Mouse (Mus musculus) frontal cortex, postnatal 36 days (tissue): ENCODE data around the gene Sec22c.

ENCODE experiments used
- DNase-seq, 2 experiments: peaks; one replicate each; pipeline ENCODE4 v3.0.0; 2022; ENCODE audit warnings: low spot score in 2 of 2

Sec22c gene

DNA sequence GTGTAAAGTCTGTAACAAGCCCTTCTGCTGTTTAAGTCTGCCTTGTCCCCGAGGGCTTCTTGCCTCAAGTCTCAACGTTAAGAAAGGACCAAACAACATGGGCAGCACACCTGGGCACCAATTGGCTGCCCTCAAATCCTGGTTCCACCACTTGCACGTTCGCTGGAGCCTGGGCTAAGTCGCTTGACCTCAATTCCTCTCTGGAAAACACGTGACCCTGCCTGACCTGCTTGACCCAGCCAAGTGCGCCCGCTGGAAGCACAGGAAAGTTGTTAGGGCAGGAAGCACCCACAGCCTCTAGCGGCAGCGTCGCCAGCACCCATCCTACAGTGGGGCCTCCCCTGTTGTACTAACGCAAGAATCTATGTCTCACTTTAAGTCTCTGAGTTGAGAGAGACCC is 10.6 kb downstream of the Sec22c start:
- DNase-seq: no peak

DNA sequence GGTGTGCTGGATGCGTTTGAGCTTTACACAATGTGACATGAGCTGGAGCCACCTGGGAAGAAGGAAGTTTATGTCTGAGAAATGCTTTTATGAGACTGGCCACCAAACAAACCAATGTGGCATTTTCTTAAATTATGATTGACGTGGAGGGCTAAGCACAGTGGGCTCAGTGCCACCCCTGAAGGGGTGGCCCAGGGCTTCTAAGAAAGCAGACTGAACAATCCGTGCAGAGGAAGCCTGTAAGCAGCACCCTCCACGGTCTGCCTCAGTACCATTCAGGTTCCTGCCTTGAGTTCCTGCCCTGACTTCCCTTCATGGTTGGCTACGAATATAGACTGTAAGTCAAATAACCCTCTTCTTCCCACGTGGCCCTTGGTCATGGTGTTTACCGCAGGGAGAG is 14.6 kb downstream of the Sec22c start:
- DNase-seq: no peak

DNA sequence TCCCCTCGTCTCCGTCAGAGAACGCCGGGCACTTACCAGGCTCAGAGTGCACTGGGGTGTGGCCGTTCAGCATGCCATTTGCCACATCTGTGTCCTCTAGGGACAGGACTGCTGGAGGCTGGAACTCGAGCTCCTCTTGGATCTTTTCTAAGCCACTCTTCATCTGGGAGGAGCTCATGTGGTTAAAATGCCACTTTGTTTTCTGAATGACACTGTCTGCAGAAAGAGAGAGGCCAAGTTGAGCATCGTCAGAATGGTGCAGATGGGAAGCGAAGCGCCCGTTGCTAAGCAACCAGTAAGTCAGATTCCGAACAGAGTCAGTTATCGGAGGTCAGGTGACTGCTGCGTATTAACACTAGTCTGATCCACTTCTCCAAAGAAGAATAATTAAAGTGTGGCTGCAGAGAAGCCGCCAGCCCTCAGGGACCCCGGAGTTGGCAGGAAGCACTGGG is 15.1 kb downstream of the Sec22c start:
- DNase-seq: peak; percentile 46 to 74

DNA sequence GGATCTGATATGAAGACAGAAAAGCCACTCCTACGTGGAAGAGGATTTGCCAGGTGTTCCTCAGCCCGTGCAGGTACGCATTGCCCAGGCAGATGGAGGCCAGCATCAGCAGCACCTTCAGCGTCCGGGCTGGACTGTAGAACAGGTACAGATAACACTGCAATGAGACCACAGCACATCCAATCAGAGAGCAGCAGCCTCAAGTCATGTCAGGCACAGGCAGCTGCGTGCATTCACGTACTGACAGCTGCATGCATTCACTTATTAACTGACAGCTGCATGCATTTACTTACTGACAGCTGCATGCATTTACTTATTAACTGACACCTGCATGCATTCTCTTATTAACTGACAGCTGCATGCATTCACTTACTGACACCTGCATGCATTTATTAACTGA is 20.6 kb downstream of the Sec22c start:
- no peak for DNase-seq

DNA sequence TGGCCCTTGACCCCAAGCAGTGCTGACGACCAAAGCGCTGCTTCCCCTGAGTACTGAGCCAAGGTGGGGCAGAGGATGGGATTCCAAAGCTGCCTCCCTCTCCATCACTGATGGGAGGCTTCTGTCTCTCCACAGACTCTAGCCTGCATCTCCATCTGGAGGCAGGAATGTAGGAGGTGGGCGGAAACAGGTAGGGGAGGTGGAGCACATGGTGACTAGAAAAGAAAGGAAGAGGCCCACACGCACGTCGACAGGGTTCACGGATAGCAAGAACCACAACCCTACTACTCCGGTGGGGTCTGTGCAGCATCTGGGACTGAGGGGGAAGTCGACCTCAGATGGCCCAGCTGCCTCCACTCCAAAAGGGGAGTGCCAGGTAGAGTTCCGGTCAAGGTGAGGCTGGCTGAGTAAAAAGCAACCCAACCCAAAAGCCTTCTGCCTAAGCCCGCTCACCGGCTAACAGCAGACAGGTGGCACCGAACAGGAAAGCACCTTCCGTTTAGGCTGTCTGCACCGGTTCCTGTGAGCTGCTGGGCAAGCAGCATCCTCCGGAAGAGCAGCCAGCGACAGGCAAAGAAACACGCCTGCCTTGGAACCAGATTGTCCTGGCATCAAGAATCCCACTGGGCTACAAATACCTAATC is 23.1 kb downstream of the Sec22c start:
- DNase-seq: no peak

DNA sequence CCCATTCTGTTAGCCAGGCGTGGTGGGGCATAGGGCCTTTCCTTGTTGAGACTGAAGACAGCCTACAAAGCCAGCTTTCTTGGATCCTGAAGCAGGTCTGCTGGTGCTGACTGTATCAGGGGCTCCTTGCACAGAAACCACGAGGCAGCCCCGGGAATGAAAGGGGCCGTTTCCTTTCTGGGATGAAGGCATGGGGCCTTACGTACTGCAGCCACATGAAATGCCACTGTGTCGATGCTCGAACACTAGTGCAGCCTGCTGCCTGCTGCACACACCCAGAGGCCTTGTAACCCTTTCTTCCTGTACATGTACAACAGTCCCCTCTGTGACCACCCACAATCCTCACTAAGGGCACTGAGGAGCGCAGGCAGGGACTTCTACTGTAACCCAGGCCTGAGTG is 24.1 kb downstream of the Sec22c start:
- DNase-seq: no peak

DNA sequence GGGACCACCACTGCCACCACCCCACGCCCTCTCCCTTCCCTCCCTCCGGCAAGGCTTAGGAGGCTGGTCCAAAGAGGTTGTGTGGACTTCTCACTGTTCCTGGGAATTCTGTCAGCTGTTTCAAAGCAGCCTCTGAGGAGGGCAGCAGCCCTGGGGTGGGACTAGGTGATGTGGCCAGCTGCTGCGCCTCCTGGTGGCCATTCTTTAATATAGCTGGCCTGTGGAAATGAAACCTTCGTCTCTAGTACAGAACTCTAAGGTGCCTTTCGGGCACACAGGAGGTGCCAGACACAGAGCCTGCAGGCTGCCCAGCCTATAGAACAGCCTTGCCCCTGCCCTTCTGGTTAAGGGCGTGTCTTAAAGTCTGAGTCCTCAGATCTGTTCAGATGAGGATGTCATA is 25.7 kb downstream of the Sec22c start:
- peak in 1 of 2 experiments; percentile 37 for DNase-seq

DNA sequence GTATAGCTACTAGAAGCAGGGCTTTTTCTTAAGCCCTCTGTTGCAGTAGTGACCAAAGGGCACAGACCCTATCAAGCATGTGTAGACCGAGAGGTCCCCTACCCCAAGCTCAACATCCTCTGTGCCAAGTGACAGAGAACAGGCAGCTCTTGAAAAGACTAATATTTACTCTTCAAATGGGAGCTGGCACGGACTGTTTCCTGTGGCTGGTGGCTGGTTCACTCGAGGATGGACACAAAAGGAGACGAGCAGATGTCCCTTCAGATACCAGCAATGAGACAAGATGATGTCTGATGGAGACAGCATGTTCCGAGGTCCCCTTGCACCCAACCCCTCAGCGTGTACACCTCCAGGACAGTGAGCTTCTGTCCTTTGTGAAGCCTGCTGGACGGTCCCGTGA is 27.8 kb downstream of the Sec22c start:
- DNase-seq: no peak

DNA sequence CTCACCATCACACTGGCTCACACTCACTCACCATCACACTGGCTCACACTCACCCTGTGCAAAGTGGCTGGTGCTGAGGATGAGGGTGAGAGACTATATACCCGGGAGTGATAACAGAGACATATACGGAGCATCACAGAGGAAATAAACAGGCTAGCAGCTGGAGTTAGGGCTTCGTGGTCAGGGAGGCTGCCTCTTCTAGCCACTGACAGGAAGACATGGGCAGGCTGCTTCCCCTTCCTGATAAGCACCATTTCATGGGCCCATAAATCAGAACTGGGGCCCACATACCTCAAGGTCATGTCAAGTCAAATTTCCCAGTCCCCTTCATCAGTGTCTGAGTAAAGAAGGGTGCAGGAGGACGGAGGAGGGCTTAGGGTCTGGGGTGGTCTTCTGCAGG is 28.2 kb downstream of the Sec22c start:
- DNase-seq: no peak

DNA sequence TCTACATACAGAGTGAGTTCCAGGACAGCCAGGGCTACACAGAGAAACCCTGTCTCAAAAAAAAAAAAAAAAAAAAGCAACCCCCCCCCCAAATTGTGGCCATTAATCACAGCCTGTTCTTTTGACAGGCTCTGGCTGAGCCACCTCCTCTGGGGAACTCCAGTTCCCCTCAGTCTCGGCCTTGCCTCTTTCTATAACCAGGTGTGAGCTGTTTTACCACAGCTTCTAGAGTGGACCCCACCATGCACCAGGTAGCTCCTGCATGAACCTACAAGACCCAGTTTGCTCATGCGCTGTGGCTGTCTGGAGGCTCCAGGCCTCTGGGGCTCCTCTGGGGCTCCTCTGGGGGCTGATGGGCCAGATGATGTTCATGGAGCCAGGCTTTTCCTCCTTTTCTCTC is 29.7 kb downstream of the Sec22c start:
- DNase-seq: no peak

DNA sequence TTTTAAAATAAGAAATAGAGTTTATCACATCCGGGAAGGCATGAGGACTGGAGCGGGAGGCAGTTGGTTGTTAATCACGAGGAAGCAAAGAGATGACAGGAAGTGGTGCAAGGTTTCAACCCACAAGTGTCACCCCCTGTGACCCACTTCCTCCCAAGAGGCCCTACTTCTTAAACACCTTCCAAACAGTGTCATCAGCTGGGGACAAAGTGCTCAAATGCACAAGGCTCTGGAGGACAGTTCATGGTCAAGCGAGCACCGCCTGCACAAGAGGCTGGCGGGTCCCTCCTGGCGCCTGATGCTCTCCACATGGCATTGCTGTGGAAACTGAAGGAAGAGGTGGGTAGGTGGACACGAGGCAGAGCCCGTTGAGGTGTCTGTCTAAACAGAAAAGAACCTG is 30.3 kb downstream of the Sec22c start:
- DNase-seq: no peak

DNA sequence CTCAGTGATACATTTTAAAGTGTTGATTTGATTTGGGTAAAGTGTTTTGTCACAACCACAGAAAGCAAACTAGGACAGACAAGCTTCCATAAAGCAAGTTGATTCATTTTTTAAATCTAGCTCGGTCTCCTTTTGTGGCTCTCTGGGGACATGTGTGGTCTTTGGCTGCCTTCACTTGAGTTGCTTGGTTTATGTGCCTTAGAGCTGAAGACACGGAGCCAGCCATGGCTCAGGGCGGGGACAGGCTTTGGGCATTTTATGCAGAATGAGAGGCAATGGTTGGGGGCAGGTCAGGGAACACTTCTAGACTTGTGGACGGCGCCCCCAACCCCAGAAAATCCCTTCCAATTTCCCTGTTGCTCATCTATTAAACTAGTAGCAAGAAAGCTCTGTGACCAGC is 31.6 kb downstream of the Sec22c start:
- DNase-seq: no peak

DNA sequence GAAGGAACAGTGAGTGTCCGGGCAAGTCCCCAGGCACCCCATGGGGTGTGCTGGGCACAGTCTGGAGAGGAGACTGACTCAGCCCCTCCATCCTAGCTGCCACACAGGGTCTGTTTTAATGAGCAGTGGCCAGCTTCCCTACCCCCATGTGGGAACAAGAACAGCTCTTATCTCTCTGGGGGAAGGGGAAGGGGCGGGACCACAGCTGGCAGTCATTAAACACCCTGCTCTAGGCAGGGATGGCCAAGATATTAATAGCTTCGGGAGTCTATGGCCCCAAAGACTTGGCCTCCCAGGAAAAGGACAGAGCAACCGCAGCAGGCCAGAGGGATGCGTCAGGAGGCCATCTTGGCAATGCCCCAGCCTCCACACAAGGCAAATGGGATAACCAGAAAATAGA is 33.0 kb downstream of the Sec22c start:
- DNase-seq: no peak

DNA sequence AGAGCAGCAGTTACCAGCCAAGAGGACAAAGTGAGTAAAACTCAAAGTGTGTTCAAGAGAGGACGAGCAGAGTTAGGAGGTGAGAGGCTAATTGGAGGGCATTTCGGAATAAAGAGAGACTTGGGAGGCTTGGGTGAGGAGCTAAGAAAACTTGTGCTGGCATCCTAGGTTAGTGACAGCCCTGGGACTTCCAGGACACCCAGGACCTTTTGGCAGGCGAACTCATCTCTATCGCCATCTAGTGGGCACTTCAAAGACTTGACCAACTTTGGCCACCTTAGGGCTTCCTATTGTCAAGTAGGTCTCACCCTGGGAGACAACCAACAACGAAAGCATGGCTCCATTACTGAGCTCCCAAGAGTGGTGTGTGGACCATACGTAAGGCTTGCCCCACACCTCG is 34.0 kb downstream of the Sec22c start:
- peak in 1 of 2 experiments; percentile 31 for DNase-seq

DNA sequence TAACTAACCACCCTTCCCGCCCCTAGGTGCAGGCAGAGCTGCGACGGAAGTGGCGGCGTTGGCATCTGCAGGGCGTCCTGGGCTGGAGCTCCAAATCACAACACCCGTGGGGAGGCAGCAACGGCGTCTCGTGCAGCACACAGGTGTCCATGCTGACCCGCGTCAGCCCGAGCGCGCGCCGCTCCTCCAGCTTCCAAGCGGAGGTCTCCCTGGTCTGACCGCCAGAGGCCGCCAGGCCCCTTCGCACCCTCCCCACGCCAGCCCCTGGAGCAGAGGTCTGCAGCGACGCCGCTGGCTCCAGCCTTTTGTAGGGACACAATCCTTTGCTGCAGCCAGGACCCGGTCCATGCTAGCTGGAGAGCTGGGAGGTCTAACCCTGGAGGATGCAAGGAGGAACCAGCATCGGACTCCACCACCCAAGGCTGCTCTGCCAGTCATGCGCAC is 35.9 kb downstream of the Sec22c start:
- DNase-seq: peak; percentile 50 to 51

DNA sequence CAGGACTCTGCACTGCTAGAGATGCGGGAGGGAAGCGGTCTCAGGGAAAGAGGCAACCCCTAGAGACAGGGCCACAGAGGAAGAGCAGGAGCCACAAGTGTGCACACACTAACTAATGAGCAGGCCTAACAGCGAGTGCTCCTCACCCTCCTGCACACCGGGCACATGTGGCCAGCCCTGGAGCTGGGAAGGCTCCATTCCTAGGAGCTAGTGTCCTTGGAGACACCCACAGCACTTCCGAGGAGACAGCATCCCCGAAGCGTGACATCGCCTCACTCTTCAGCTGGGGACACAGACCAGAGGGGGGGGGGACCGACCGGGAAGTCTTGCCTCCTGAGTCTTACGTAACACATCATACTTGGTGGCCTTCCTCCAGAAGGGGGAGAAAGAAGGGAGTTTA is 37.5 kb downstream of the Sec22c start:
- DNase-seq: peak in 1 of 2 experiments; percentile 36

DNA sequence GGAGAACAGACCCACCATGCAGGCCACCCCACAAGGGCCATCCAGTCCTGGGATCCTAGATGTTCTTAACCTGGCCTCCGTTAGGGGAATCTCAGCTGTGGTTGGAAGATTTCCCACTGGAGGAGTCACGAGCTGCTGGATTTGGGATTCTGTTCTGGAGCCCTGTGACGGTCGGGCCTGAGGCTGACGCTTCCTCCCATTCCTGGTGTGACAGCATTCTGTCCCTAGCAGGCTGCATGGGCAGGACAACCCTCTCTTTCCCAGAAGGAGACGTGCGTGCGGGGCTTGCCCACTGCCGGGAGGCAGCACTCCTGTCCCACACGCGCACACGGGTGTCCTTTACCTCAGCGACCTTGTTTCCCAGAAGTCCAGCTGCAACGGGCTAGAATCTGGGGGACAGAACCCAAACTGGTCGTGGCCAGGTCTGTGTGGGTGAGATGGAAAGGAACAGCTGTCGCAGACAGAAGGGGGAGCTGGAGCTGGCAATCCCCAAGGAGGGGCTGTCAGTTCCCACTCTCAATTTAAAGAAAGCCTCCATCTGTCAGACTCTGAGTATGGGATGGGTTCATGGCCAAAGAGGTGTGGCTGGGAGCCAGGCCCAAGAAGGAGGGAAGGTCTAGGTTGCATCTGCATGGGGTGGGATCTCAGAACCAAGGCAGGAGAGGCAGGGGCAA is 38.2 kb downstream of the Sec22c start:
- peak; percentile 66 to 79 for DNase-seq

DNA sequence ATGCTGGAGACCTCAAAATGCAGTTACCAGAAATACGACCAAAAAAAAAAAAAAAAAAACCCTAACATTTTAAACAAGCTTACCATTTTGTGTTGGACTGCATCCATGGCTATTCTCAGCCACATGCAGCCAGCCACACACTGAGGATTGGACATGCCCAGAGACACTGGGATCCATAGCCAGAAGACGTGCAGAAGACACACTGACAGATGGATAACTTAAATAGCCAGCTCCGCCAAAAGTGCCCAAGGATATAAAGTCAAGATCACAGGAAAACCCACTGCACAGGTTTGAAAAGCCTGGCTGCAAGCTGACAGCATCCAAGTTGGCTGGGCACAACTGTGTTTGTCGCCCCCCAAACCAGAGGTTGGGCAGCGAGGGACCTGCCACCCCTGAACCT is 41.2 kb downstream of the Sec22c start:
- peak; percentile 42 to 82 for DNase-seq

DNA sequence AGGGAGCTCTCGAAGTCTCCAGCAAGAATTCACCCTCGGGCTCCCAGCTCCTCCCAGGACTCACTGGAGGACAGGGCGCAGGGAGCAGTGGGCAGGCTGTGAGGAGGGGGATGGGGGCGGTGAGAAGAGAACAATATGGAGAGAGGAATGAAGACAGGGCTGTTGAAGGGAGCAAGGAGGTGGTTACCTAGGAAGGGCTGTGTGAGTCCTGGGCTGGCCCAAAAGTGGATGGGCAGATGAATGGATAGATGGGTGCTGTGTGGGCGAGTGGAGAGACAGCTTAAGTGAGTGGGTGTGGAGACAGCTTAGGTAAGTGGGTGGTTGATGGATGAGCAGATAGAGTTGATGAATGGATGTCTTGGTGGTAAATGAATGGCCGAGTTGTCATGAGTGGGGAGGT is 41.8 kb downstream of the Sec22c start:
- DNase-seq: peak; percentile 44 to 46

DNA sequence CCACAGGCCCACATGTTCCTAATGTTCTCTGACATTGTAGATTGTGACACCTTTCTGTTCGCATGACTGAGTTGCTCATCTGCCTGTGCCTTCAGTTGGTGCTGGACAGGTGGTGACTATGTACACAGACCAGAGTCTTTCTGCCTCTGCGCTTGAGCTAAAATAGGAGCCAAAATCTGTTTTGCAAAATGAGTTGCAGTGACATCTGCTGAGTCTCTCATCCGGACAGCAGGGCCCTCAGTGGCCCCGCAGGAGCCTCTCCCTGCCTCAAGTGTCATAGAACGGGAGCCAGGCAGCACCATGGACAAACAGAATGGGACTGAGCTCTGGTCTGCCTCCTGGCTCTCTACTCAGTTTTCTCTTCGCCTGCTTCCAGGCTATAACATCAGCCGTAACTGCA is 45.5 kb downstream of the Sec22c start:
- DNase-seq: no peak

DNA sequence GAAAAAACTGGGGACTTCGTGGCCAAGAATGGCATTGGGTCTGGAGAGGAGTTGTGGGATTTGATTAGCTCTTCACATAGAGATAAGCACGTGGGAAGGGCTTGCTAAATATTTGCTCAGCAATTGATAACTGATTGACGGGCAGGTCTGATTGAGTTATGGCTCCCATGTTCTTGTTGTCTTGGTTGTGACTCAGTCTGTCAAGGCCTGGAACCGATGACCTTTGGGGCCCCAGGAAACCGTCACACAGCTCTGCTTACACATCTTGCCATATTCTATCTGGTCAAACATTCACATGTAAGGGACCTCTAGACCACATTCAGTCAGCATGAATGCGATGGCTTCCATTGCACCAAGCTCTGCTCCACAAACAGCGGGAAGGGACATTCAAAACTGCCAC is 47.0 kb downstream of the Sec22c start:
- no peak for DNase-seq

DNA sequence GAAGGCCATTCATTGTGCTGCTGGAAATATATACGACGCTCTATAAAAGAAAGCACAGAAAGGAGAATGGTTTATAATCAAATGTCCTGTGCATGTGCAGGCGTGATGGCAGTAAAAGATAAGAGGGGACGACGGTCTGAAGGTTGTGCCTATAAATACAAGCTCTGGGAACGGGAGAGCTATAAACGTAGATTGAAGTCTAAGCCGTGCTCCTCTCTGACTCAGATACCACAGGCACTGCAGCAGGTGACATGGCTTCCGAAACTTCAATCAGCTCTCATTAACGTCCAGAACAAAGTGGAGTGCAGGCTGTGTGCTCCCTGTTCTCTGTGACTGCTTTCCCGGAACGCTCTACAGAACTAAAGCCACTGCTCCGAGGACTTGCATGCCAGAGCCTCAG is 48.1 kb downstream of the Sec22c start:
- no peak for DNase-seq

DNA sequence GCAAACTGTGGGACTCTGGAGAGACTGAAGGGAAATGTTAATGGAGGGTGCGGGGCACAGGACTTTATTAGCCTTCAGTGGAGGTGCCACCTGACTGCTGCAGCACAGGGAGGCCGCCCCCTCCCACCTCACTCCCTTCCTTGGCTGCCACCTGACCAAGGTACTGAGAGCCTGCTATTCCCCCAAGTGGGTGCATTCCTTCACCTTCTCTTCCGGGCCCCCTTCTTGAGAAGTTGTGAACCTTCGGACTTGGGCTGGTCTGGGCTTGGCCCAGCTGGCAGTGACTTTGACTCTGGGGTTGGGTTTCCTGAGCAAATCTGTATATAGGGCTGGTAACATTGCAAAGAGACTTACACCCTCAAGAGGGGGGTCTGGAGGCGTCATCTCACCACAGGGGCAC is 49.0 kb downstream of the Sec22c start:
- DNase-seq: no peak

DNA sequence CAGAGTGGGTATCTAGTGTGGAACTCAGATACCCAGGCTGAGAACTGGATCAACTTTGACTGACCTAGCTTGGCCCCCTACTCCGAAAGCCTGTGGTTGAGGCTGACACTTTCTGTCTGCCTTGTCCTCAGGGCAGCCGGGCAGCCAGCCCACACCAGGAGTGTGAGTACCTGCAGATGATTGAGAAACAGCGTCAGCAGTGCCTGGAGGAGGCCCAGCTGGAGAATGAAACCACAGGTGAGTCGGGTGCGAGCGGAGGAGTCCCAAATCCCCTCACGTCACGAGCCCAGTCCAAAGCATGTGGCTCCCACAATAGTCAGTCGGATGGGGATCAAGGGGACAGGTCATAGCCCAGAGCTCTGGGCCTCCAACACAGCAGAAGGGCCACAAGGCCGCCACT is 51.6 kb downstream of the Sec22c start:
- no peak for DNase-seq
